Mouse (Mus musculus): ENCODE results near the gene Col4a3.

The Col4a3 gene

DNA sequence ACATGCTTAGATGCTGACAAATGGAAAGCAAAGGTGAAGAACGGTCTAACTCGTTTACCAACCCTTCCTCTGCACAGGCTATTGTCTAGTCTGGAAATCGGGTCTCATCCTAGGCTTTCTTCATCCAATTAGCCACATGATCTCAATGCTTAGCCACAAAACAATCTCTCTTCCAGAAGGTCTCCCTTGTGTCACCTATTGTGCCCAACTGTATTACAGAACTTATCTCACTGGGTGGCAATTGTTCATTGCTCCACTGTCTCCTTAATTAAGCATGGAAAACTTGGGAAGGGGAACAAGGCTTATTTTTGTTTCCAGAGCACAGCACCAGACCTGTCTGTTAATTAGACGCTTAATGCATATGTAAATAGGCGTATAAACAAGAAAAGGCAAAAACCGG is 101.2 kb downstream of the Col4a3 start:
- DNase-seq: no peak

DNA sequence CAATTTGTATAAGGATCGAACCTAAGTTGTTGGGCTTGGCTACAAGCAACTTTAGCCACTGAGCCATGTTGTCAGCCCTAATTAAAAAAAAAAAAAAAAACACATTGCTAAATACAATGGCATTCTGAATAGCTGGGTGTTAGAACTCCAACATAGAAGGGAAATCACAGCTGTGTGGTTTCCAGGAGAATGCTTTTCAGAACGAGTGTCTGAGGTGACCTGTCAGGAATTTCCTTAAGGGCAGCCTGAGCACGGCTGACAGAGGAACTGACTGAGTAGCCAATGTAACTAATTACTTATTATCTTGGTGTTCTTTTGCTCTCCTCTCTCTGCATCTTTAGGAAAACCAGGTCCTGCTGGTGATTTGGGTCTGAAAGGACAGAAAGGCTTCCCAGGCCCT is 109.2 kb downstream of the Col4a3 start:
- DNase-seq: no peak

DNA sequence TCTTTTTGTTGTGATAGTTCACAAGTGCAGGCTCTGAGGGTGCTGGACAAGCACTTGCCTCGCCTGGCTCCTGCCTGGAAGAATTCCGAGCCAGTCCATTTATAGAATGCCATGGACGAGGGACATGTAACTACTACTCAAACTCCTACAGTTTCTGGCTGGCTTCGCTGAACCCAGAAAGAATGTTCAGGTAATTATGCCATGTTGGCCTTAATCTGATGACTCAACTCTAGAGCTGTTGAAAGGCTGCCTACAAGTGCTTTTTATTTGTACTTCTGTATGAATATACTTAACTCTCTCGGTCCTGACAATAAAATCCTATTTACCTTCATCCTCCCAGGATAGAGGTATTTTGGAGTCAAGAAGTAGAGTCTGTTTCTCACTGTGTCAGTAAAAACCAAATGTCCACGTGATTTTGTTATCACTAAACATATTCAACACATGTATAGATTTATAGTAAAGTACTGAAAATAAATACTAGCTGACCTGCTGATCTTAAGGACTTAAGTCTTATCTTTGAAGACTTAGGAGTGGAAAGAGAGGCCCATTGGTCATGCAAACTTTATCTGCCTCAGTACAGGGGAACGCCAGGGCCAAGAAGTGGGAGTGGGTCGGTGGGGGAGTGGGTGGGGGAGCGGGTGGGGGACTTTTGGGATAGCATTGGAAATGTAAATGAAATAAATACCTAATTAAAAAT is 131.2 kb downstream of the Col4a3 start:
- no peak for DNase-seq

DNA sequence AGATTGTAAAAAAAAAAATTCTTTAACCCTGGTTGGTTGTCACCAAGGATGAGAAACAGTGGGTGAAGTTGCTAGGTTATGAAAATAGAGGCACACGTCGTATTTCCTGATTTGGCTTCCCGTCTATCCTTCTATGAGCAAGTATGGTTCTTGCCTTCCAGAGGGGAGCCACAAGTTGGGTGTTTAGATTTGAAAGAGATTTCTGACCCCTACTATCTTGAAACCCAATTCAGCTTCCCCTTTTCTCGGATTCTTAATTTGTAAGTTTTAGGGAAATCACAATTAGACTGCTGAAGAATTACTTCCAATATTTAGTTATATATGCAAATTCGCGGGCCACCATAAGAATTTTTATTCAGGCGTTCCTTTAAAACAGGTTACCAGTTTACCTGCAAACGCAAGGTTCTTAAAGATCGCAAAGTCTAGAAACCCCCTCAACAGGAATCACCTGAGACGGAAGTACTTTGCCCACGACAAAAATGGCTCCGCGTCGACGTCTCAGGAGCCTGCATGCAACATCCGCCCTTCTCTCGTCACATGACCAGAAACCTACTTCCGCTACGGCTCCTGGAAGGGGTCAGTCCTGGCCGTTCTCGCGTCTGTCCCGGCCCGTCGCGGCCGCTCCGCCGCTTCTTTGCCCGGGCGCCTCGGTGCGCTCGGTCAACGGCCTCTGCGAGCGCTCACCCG is 137.8 kb downstream of the Col4a3 start, which contains the start of gene Mff:
Gene Mff, plus strand, starts transcription at position 552 of the 687 bp plus-strand sequence.
- peak; percentile 90 for DNase-seq

DNA sequence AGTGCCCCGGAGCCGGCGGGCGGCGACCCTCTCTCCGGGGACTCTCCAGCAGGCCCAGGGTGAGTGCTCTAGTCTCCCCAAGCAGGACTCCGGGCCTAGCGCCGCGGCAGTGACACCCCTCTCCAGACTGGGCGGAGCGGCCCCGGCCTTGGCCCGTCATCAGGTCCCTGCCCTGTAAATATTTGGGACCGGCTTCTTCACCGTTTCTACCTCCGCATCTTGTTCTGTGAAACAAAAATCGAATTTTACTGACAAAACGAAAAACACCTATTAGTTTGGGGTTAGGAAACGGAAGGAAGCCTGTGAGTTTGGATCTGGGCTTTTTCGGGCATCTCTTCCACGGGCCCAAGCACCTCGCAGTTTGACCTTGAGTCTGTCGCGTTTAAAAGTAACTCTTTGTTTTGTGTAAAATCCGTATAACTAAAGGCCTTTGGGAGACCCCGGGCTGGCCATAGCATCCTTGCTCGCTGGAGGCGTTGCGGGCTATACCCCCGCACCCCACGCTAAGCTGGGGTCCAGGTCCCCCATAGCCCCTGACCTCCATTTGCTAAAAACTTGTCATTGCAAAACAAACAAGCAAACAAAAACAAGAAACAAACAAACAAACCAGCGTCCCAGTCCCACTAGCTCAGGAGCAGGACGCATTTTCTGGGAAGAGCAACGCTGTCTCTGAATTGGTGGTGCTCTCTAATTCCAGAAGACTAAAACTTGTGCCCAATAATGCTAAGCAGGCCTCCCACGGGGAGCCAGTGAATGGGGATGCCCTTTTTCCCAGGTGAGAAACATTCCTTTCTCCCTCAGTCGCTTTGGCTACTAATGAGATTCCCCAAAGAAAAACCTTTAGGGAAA is 138.5 kb downstream of the Col4a3 start:
- no peak for DNase-seq

DNA sequence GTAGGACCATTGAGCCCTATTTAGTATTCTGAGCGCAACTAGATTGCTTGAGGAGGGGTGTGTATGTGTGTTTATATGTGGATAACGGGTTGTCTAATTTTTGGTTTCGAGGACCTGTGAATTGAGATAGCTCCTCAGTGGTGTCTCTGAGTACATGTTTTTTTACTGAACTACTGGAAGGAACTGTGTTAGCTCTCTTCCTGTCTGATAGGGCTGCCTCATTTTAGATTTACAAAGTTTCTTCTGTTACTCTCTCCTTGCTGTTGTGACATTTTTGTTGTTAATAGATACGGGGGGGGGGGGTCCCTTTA is 139.1 kb downstream of the Col4a3 start:
- DNase-seq: no peak

DNA sequence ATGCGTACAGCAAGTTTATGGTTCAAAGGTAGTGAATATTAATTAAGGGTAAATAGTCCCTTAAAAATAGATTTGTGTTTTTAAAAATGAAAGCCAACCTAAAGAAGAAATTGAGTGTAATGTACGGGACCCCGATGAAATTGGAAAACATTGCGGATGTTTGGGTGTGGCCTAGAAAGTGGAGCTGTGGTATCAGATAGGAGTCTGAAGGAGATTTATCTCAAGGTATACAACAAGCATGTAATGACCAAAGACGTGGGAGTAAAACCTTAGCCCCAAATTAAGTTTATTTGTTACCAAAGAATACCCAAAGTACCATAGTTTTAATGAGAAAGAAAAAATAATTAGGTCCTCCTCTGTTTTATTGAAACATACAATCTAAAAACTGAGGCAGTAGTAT is 139.8 kb downstream of the Col4a3 start:
- DNase-seq: no peak

DNA sequence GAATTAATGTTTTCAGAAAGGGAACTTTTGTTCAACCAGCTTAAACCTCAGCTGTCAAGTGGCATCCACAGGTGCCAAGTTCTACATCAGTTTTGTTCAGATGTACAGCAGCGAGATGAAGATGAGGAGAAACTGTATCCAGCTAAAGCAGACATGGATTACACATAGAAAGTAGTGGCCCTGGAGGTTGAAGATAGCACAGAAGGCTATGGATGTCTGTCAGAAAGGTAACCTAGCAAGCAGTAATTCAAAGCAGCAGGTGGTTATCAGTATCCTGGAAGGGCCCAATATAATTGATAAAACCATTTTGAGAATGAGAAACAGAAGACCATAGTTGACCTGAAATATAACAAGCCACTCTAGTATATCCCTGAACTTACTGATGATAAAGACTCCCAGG is 146.6 kb downstream of the Col4a3 start:
- no peak for DNase-seq

DNA sequence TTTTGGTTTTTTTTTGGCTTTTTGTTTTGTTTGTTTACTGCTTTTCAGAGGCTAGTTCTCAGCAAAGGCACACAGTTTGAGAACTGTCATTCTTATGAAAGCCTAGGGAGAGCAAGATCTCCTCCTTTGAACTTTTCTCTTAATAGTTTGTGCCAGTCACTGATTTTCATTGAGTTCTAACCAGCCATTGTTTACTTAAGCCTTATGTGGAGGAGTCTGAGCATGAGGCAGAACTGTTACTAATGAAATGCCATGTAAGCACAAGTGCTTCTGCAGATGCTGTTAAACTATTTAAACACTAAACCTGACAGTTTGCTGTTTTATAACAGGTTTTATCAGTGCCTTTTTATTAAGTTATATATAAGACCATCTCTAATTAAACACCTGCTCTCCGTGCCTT is 151.3 kb downstream of the Col4a3 start:
- no peak for DNase-seq

DNA sequence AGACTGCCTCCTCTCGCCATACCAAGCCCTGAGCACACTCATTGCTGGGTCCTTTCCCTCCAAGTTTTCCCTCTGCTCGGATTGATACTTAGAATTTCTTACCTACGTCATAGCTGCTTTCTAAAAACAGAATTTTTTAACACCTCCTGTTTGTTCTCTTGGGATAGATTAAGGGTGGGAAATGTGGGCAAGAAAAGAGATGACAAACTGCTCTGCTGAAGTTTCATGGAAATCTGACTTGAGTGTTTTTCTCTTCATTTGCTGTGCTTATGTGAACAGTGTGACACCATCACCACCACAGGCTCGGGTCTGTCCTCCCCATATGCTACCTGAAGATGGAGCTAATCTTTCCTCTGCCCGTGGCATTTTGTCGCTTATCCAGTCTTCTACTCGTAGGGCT is 154.8 kb downstream of the Col4a3 start:
- DNase-seq: no peak

DNA sequence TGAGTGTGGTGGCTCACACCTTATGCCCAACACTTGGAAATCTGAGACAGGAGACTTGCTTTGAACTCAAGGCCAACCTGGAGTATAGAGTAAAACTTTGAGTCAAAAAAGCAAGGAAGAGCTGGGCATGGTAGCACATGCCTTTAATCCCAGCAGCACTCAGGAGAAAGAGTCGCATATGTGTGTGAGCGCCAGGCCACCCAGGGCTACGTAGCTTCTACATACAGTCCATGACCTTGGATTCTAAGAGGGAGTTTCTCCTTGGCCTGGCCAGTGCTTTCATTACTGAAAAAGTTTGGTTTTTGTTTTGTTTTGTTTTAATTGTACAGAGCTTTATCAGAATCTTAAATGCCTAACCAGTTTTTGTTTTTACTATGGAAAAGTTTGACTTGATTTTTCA is 157.2 kb downstream of the Col4a3 start:
- no peak for DNase-seq

DNA sequence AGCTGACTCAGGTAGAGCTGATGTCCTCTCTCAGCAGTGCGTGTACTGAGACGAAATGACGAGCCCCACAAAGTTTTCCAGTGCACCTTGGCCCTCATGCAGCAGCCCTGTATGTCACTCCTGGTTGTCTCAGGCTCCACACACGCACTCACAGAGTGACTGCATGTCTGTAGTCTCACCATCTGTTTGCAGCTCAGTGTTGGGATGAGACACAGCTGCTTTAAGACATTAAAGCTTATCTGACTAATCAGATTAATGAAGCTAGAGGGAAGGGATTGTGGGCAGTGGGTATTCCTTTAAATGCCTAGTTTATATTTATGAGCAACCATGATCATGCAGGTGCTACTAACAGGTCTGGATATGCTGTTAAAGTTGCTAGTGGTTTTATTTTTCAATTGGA is 159.7 kb downstream of the Col4a3 start:
- DNase-seq: no peak

DNA sequence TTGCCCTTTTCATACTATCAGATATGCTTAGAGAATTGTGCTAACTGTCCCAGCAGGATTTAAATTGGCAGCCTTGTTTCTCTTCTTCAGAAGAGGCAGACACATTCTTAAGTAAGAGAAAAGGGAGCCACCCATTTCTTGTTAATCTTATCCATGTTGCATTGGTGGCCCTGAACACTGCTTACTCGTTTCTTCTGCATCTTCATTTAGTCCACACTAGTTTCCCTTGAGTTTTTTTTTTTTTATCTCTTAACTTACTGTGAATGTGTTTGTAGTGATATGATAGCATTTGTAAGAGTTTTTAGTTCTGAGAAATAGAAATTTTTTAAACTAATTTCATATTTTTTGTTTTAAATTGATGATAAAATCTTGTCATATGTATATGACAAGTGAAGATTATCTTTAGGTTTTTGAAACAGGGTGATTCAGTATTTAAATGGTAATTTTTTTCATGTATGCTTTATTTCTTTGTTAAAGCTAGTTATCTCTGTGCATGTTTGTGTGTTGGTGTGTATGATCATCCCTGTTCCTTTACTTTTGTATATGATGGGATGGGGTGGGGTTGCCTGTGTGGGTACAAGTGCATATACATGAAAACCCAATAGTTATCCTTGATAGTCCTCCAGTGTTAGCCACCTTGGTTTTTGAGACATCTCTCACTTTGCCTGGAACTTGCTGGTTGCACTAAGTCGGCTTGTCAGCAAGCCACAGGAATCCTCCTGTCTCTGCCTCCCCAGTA is 161.2 kb downstream of the Col4a3 start:
- DNase-seq: no peak

DNA sequence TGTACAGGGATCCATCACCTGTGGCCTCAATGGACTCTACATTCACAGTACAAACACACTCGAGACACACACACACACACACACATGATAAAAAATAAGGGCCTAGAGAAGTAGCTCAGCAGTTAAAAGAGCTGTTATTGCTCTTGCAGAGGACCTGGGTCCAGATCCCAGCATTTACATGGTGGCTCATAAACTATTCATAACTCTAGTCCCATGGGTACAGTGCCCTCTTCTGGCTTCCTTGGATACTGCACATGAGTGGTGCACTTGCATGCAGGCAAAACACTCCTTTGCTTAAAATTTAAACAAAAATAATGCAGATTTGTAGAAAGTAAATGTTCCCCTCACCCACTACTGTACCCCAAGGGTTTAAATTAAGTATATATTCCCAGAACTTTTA is 172.8 kb downstream of the Col4a3 start:
- no peak for DNase-seq

DNA sequence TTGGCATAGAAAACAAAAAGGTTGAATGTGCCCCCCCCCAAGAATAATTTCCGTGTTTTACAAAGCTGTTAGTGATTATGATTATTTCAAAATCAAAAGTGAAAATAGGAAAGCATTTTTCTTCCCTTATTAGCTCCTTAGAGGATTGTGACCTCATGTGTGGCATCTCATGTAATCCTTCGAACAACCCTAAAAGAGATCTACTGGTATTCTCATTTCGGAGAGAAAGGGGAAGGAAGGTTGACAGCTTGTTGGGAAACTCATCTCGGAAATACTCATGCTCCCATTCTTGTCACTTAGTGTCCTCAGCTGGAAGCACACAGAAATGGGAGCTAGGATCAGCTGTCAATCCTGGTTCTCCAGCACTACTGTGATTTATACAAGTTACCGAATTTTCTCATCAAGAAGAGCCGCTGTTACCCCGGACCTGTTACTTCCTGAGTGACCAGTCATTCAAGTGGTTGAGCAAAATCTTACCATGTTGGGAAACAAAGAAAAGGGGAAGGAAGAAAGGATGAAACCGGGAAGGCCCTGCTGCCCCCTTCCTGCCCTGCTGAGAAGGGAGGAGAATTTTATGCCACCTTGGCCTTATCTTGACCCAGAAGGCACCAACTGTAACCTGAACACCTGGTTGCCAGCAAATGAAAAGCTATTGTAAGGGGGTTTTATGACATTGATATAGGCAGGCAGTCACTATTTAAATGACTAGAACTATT is 174.9 kb downstream of the Col4a3 start:
- no peak for DNase-seq

DNA sequence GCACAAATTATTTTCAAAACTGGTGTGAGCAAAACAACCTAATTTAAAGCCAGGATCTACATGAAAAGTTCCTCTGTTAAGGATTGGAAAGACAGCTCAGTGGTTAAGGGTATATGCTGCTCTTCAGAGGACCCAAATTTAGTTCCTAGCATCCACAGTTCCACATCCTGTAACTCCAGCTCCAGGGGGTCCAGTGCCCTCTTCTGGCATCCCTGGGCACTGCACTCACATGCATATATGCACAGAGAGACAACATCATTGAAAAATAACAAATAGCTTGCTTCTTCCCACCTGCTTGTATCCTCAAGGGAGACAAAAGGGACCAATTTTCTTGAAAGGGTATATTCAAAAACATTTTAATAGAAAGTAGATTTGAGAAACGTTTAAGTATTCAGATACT is 175.6 kb downstream of the Col4a3 start:
- DNase-seq: no peak

DNA sequence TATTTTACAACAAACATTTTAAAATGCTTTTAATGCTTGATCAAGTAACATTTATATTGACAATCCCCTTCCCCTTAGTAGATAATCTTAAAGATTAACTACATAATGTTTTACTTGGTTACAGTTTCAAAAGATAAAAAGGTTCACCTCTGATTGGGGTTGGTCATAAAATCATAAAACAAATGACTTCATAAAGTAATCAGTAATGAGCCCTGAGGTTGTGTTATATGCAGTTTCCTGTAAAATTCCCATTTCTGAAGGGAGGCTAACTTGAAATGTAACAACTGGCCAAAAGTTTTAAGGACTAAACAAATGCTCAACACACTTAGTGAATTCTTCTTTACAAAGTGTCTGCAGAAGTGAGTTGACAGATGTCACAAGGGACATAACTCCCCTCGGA is 179.5 kb downstream of the Col4a3 start:
- no peak for DNase-seq

DNA sequence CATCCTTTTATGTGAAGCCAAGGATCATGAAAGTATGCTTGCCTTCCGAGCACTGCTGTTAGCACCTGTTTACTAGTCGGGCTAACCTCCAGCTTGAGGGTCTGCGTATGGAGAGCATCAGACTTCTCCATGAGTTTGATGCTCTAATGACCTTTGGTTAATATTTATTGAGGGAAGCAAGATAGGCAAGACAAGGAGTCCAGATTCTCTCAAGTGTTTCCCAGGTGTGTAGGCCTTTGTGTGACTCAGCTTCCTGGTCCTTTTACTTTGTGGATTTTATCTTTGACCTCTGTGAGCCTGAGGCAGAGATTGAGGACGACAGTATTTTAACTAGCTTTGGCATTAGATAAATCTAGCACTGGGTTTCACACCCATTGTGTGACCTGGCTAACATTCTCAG is 179.9 kb downstream of the Col4a3 start:
- no peak for DNase-seq

DNA sequence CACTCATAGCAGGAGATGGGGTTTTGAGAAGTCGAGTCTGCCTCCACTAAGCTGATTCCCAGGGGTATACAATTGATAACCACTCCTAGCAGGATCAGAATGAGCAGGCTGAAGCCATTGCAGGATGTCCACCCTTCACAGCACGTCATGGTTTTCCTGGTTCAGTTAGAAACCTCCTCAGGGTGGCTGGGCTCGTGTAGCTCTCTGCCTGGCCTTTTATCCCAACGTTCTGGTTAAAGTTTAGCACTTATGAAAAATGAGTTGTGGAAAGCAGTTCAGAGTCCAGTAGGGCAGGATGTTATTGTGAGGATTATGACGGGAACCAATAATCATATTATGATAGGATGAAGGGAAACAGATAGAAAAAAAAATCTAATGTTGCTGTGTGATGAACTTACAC is 181.5 kb downstream of the Col4a3 start, which contains the start of gene Tm4sf20:
Gene Tm4sf20, minus strand, starts transcription at position 193 of the 400 bp plus-strand sequence.
- no peak for DNase-seq

DNA sequence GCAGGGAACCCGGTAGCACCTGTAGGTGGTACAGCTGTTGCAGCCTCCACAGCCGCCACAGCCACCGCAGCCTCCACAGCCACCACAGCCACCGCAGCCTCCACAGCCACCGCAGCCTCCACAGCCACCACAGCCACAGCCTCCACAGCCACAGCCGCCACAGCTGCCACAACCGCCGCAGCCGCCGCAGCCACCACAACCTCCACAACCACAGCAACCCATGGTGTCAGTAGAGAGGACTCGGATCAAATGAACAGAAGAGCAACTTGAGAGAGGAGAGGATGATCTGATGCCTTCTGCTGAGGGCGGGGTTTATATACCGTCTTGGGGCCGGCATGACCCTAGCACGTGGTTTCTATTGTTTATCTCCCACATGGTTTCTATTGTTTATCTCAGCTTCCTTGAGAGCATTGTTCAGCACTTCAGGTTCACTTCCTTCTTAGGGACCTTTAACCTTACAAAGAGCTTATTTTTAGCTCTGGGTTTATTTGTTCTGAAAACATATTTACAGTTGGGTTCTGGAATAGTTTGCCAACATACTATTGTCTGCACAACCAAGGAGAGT is 184.4 kb downstream of the Col4a3 start, which contains the start of gene Gm47791:
Gene Gm47791, minus strand, starts transcription at position 222 of the 565 bp plus-strand sequence.
- DNase-seq: no peak
